Mouse (Mus musculus): ENCODE data around the gene 3110082I17Rik. TPM values are rescaled to one million over a fixed set of nuclear protein-coding genes. Genes with fewer than 3 reads are reported as not detected.
"Not testable (repeated sequence)": the region's sequence is repeated elsewhere in the genome, so short reads cannot be mapped to it uniquely, and the experiment has no call there.

The 3110082I17Rik gene
- total RNA-seq, 2 experiments from 2014 or later, result 9.9 to 10.0 TPM

DNA sequence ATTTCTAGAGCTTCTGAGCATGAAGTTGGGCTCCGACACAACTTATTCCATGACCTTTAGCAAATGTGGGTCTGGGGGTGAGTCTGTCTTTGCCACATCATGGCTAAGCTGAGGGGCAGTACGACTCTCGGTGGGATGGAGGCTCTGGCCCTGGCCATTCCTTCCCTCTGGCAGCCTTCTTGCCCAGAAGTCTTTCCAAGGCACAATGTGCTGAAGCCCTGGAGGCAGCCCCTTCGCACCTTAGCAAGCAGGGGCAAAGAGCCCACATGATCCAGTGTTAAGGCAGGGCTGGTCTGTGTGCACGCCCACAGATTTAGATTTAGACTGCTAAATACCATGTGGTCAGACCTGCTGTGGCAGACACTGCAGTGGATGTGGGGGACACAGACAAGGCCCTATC is 61.5 kb downstream of the 3110082I17Rik start:
- intact Hi-C loops (cut with DNase I), result loop anchor here (1.0 kb wide), 1 partner anchor 34 kb away; no protein-coding TSS in a partner anchor
- no peak for DNase-seq

DNA sequence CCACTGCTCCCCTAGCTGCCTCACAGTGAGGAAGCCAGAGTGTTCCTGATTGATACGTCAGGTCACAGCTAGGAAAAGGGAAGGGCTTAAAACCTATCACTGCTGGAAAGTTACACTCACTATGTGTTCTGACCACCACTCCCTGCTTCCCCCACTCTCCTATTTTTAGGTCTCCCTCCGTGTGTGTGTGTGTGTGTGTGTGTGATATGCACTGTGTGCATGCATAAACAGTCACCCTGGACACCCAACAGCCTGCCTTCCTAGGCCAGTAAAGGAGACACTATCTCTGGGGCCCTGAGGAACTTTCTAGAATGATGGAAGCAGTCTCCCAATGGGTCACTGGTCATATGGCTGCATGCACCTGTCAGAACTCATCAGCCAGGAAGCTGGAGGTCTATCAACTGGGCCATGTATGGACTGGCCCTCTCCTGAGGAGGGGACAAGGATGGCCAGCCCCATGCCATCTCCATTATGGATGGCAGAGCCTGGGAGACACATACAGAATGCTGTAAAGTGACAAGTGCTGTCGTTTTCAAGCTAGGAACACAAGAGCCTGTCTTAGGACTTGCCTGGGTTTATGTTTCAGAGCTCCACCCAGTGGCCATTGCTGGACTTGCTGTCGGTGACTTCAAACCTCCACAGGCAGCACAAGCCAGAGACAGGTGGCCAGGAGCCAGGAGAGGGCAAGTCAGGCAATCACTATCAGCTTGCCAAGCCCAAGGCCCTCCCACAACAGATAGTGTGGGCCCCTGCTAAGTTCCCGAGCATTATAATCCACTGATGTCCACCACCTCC is 62.2 kb downstream of the 3110082I17Rik start:
- intact Hi-C loops (cut with DNase I), result loop anchor here (1.0 kb wide), 1 partner anchor 34 kb away; no protein-coding TSS in a partner anchor
- DNase-seq, result peak; percentile 97 to 99

DNA sequence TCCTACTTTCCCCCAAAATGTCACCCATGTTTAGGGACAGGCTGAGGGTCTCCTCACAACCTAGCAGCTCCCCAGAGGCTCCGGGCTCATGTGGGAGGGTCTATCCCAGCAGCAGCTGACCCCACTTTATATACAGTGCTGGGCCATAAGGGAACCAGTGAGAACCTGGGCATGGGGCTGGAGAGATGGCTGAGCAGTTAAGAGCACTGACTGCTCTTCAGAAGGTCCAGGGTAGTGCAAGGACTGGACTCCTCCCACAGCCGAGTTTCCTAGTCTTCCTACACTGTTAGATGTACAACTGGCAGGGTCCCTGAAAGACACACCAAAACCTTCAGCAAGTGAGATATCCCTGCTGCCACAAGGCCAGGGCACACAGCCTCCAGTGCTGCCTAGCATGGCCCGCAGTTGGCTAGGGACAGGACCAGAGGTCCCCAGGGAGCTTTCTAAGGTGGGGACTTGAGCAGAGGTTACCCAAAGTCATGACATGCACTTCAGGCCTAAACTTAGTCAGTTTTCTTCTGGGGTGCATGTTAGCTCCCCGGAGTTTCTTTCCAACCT is 62.9 kb downstream of the 3110082I17Rik start:
- DNase-seq, result no peak
- intact Hi-C loops (cut with DNase I), result no loop called here

DNA sequence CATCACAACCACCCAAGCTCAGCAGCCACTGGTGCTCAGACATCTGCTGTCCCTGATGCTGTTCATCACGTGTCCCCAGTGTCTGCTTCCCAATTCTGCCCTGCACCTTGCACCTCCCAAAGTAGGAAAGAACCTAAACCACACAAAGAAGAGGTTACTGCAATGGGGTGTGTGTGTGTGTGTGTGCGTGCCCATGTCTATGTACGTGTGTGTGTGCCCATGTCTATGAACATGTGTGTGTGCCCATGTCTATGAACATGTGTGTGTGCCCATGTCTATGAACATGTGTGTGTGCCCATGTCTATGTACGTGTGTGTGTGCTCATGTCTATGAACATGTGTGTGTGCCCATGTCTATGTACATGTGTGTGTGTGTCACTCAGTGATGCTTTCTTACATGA is 64.8 kb downstream of the 3110082I17Rik start:
- intact Hi-C loops (cut with DNase I), result no loop called here
- no peak for DNase-seq

DNA sequence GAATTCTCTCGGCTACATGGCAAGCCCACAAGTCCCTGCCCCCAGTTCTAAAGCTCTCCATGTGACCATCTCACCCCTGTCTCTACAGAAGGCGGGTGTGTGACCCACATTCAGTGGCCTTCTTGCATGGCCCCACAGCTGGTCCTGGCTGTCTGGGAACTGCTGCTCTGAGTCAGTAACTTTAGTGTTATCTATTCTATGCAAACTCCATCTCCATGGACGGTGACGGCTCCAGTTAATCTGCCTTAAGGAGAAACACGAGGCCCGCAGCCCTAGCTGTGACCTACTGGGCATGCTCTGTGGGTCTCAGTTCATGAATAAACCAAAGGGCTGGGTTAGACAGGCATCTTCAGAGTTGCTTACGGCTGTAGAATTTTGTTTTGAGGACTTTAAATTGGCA is 65.9 kb downstream of the 3110082I17Rik start:
- intact Hi-C loops (cut with DNase I), result no loop called here
- DNase-seq, result no peak

DNA sequence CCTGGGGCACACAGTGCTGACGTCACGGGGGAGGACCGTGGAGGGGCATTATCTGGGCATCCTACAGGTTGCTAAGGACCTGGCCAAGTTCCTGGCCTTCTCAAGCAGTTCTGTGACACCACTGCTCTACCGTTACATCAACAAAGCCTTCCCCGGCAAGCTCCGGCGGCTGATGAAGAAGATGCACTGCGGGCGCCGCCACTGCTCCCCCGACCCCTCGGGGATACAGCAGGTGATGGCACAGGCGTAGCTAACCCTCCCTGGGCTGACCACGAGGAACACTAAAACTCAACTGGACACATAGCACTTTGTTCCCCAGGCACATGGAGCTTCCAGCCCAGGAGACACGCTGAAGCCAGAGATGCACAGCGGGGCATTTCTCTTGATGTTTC is 67.1 kb downstream of the 3110082I17Rik start:
- intact Hi-C loops (cut with DNase I), result no loop called here
- no peak for DNase-seq

DNA sequence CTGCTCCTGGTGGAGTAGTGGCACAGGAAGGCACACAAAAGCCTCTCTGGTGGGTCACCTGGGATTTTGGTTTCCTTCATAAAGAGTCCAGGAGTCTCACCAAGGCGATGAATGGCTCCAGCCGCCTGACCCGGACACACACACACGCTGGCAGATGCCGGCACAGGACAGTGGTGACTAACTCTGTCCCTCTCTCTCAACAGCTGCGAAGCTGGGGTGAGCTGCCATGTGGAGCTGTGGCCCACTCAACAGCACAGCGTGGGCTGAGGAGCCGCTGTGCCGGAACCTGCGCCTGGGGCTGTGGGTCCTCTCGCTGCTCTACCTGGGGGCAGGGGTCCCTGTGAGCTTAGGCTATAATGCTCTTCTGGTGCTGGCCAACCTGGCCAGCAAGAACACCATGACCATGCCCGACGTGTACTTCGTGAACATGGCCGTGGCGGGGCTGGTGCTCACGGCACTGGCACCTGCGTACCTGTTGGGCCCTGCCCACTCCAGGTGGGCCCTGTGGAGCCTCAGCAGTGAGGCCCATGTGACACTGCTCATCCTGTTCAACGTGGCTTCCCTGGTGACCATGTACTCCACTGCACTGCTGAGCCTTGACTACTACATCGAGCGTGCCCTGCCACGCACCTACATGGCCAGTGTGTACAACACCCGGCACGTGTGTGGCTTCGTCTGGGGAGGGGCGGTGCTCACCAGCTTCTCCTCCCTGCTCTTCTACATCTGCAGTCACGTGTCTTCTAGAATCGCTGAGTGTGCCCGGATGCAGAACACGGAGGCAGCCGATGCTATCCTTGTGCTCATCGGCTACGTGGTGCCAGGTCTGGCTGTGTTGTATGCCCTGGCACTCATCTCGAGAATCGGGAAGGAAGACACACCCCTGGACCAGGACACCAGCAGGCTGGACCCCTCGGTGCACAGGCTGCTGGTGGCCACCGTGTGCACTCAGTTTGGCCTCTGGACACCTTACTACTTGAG is 67.8 kb downstream of the 3110082I17Rik start:
- no peak for DNase-seq
- intact Hi-C loops (cut with DNase I), result no loop called here

DNA sequence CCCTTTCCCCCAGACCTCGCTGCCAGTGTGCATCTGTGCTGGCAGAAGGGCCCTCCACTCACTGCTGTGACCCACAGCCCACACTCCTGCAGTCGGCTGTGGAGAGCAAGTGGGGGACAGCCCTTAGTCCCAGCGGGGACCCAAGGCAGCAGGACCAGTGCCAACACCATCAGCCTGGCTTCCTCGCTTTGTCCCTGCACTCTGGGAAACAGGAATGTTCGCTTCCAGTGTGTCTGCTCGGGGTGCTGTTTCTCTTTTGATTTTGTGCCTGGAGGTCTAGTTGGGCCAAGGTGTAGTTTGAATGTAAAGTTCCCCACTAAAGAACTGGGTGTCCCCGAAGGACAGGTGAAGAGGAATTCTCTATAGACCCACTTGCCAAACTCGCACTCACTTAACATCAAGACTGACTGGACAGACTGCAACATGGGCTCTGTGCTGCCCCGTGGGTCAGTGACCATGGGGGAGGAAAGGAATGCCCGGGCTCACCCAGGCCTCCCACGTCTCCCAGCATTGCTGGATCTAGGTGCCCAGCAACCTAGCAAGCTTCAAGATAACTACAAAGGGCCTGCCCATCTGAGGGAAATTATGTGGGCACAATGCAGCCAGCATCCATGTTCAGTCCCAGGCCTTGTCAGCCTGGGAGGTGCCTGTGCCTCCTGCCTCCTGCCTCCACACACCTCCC is 68.9 kb downstream of the 3110082I17Rik start:
- no peak for DNase-seq
- intact Hi-C loops (cut with DNase I), result no loop called here

DNA sequence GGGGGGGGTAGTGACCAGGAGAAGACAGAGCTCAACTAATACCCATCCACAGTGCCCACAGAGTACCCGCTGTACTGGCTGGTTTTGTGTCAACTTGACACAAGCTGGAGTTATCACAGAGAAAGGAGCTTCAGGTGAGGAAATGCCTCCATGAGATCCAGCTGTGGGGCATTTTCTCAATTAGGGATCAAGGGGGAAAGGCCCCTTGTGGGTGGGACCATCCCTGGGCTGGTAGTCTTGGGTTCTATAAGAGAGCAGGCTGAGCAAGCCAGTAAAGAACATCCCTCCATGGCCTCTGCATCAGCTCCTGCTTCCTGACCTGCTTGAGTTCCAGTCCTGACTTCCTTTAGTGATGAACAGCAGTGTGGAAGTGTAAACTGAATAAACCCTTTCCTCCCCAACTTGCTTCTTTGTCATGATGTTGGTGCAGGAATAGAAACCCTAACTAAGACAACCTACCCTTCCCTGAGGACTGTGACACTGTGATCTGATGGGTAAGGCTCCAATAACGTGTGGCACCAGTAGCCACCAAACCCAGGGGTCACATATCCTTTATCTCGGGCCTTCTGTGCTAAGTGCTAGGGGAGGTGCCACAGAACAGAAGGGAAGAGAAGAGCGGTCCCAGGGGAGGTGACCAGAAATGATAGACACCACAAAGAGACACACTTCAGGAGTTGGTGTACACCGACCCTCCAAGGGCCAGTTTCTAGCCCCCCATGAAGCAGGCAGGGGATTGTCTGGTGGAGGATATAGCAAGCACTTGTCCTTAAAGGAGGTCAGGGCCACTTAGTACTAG is 69.8 kb downstream of the 3110082I17Rik start:
- intact Hi-C loops (cut with DNase I), result not testable (repeated sequence)

DNA sequence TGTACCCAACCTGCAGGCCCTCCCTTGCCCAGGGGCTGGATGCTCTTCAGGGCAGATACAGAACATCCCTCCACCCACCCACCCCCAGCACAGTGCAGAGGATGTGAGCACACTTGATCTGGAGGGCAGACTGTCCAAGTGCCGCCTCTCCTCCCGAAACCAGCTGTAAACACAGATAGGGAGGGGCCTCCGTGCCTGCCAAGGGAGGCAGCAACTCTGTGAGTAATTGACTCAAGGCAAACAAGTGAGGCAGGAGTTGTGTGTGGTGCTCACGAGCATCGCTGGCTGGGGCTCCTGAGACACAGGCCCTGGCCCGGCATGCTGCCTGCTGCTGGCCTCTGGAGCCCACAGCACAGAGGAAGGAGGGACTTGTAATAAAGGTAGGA is 70.7 kb downstream of the 3110082I17Rik start:
- intact Hi-C loops (cut with DNase I), result no loop called here
- DNase-seq, result peak; percentile 72 to 78

More for the DNA sequence above, 69.8 kb downstream of the 3110082I17Rik start:
- DNase-seq, result not testable (repeated sequence)

DNA sequence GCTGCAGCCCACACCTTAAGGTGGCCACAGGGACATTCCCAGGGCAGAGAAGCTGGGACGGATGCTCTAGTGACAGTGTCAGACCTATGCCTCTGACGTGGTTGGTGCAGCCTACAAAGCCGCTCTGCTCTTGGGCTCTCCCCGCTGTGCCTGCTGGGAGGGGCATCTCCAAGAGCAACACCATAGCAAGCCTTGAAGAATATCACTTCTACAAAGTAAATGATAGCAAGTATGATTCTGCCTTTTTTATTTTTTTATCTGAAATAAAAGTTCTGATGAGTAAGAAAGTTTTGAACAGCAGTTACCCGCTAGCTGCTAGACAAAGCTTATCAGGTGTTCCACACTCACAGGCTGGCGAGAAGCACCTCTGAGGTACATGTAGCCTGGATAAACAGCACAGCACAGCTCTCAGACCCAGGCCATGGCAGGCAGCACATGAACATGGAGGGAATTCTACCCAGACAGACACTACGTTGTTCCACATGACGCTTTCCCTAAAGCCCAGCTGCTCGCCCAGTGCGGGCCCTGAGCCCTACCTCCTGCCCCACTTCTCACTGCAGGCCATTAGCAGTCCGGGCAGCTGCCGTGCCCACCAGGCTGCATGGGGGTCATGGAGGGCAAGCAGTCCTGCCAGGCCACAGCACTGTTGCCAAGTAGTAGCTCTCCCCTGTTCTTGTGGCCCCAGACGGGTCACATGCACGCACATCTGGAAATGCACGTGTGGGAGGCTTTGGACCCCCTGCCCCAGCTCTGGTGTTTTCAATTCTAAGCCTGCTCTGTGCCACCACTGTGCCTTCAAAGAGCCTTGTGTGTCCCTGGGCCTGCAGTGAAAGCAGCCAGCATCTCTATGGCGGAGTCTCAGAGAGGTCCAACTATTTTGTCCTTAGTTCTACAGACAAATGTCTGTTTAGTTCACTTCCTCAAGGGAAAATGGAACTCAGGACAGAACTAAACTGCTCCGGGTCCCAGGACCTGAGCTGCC is 71.3 kb downstream of the 3110082I17Rik start:
- DNase-seq, result no peak
- intact Hi-C loops (cut with DNase I), result no loop called here

DNA sequence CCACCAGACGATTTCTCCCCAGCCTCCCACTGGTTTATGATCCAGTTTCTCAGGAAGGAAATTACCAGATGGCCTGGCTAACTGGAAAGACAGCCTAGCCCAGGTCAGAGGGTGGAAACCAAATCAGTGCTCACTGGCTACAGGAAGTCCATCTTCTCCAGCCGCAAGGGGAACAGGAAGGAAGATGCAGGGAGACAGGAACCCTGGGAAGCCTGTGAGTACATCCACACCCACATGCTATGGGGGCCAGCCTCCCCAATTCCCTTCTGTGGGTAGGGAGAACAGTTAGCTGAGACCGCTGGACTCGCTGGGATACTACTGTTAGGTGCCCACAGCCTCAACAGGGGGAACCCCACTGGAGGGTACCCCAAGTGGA is 72.1 kb downstream of the 3110082I17Rik start:
- intact Hi-C loops (cut with DNase I), result no loop called here
- DNase-seq, result no peak

DNA sequence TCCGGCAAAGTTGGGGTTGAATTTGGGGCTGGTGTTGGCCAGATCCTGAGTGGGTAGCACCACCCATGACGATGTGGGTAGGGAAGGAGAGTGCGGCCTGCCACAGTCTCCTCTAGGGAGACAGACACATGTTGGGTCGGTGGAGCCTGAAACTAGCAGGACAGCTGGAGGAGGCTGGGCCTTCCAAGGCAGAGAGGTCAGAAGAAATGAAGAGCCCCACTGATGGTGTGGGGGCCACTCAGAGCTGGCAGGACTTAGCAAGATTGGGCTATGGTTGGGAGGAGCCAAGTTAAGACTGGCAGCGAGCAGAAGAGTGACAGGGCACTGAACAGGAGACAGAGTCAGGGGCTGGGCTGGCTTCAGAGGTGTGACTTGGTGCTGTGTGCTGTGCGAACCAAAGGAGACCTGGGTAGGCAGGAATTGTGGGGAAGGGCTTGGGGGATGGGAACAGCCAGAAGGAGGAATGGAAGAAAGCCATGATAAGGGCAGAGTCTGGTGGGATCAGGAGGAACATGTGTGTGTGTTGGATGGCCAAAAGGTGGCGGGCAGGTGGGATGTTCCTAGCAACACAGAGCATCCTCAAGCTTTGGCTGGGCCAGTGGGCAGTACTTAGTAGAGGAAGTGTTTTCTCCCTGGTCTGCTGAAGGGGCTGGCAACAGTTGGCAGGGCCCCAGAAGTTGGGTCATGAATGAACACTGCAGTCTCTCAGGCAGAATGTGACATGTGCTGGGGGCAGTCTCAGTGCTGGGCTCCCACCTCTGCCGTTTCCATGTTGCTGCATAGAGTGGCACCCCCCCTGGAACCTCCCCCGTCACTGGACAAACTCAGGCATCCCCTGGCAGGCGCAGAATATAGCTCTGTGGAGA is 72.8 kb downstream of the 3110082I17Rik start:
- intact Hi-C loops (cut with DNase I), result no loop called here
- DNase-seq, result no peak

DNA sequence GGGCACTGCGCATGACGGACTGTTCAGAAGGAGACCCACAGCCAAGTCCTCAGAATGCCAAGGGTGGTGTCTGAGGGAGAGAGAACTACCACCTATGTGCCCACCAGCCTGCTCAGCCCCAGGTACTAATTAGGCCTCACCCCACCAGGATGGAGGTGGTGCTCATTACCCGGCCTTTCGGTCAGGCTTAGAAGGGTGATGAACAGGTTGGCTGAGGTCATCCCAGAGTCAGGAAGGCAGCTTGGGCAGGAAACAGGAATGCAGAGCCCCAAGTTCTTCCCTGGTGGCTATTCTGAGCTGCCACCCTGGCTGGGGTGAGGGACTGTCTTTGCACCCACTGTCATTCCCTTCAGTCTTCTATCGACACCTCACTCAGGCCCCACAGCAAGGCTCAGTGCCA is 74.3 kb downstream of the 3110082I17Rik start:
- intact Hi-C loops (cut with DNase I), result no loop called here
- no peak for DNase-seq

DNA sequence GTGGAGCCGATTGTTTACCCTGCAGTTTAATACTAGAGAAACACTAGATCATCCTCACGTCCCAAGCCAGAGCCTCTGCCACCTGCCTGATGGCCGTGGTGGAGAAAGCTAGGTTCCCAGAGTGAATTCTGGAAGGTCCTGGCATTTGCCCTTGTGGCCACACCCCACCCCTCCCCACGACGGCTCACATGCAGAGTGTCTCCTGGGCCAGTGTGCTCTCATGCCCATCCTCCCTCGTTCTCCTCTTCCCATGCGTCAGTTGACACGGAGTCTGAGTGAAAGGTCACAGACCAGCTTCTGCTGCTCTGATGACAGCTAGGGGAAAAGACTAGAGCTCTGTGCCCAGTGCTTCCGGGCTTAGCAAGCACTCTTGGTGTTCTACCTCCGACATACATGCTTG is 75.8 kb downstream of the 3110082I17Rik start:
- peak; percentile 70 for DNase-seq
- intact Hi-C loops (cut with DNase I), result no loop called here

DNA sequence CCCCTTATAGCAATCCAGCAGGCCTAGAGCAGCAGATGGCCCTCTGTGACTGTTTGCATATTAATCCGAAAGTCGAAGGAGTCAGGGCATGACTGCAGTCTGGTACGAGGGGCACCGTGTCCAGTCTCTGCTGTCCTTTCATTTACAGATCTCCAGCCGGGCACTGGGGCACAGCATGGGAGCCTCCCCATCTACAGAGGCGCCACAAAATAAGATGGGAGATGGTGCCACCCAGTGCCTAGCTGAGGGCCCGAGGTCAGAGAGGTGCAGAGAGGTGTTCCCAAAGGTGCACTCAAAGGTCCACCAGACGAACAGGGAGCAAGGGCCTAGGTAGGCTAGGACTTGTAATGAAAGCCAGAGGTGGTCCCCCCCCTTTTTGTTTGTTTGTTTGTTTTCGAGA is 77.1 kb downstream of the 3110082I17Rik start:
- intact Hi-C loops (cut with DNase I), result no loop called here
- DNase-seq, result no peak

DNA sequence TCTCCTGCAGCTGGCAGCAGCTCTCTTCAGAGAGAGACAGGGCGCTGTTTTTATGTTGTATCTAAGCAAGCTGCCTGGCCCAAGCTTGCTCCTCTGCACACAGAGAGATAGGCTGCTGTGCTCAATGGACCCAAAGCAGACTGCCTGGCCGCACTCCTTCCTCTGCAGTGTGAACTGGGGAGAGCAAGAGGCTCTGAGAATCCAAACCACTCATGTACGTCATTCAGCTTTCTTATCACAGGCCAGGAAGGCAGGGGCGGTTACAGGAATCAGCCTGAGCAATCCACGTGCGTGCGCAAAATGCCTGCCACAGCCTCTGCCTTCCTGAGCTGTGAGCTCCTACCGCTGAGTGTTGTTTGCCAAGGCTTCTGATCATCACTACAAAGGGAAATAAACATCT is 77.6 kb downstream of the 3110082I17Rik start:
- intact Hi-C loops (cut with DNase I), result no loop called here
- DNase-seq, result peak; percentile 79 to 84
